Mouse (Mus musculus) heart, embryonic 10.5 days (tissue): ENCODE results near the gene Clcf1. TPM values are rescaled to one million over a fixed set of nuclear protein-coding genes. Genes with fewer than 3 reads are reported as not detected.
A peak's percentile ranks its signal among the peaks of the same experiment; 100 is the strongest.

Source experiments
- DNase-seq: peaks from one replicate; pipeline ENCODE4 v3.0.0-alpha.2; 2017; ENCODE audit warnings: low spot score
- H3K27ac ChIP-seq: fragments of 300-500 bp; sonication (generic); 2 replicates; pipeline ENCODE4 v1.5.1; 2016; ENCODE audit warnings: mild to moderate bottlenecking
- H3K27me3 ChIP-seq: fragments of 300-500 bp; sonication (generic); 2 replicates; pipeline ENCODE4 v1.6.1; 2016; ENCODE audit warnings: mild to moderate bottlenecking; ENCODE audit not compliant: poor library complexity, insufficient read depth, severe bottlenecking
- H3K36me3 ChIP-seq: fragments of 300-500 bp; sonication (generic); 2 replicates; pipeline ENCODE4 v1.6.1; 2016; ENCODE audit warnings: mild to moderate bottlenecking, moderate library complexity
- H3K4me1 ChIP-seq: fragments of 300-500 bp; sonication (generic); 2 replicates; pipeline ENCODE4 v1.6.1; 2016; ENCODE audit warnings: mild to moderate bottlenecking
- H3K4me3 ChIP-seq: fragments of 300-500 bp; sonication (generic); 2 replicates; pipeline ENCODE4 v1.5.1; 2016; ENCODE audit warnings: mild to moderate bottlenecking, moderate library complexity
- H3K9me3 ChIP-seq: fragments of 300-500 bp; sonication (generic); 2 replicates; pipeline ENCODE4 v1.6.1; 2016; ENCODE audit warnings: mild to moderate bottlenecking, moderate library complexity
- WGBS: fragments of 180-500 bp; shearing (Covaris S2); methylation state at CpG from one replicate; pipeline ENCODE4 v1.1.7; 2016; 5-methylcytosine and 5-hydroxymethylcytosine counted together
- polyA plus RNA-seq: library from polyadenylated mRNA; unstranded; fragments of >200 nt; fragmentation: Nextera tagmentation; extraction: Ambion mirVana; gene quantifications from 2 replicates; pipeline ENCODE4 v1.2.1, GENCODE M21; 2016

Clcf1 gene
- polyA plus RNA-seq, 1 experiment from 2014 or later: 3.4 TPM

DNA sequence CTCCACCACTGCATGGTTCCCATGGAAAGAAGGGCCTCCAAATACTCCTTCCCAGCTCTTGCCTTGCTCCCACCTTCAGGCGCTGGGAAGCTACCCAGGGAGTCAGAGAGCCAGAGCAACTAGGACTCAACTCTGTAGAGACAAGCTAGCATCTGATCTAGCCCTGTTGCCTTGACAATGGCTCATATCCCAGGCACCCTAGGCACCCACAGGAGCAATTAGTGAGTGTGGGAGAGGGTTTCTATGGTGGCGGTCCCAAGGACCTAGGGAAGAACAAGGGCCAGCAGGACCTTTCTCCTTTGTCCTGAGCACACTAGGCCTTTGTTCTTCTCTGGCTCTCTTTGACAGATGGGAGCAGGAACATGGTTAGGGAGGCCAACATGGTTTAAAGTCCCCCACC lies 30.3 kb upstream of the Clcf1 start:
- Histone ChIP-seq H3K4me1 (peaks cover 41% of the 10 kb centered on the region), H3K4me3 (no peak overlapping the region), H3K9me3 (no peaks in the 10 kb centered on the region), H3K27me3 (0 out of 2 replicates have a peak, but pooled peaks cover 3% of the 10 kb centered on the region), H3K36me3 (no peaks in the 10 kb centered on the region), H3K27ac (no peak overlapping the region)
- no peak for DNase-seq
- 74% methylated on average over 2 of the region's 2 CpGs for WGBS

DNA sequence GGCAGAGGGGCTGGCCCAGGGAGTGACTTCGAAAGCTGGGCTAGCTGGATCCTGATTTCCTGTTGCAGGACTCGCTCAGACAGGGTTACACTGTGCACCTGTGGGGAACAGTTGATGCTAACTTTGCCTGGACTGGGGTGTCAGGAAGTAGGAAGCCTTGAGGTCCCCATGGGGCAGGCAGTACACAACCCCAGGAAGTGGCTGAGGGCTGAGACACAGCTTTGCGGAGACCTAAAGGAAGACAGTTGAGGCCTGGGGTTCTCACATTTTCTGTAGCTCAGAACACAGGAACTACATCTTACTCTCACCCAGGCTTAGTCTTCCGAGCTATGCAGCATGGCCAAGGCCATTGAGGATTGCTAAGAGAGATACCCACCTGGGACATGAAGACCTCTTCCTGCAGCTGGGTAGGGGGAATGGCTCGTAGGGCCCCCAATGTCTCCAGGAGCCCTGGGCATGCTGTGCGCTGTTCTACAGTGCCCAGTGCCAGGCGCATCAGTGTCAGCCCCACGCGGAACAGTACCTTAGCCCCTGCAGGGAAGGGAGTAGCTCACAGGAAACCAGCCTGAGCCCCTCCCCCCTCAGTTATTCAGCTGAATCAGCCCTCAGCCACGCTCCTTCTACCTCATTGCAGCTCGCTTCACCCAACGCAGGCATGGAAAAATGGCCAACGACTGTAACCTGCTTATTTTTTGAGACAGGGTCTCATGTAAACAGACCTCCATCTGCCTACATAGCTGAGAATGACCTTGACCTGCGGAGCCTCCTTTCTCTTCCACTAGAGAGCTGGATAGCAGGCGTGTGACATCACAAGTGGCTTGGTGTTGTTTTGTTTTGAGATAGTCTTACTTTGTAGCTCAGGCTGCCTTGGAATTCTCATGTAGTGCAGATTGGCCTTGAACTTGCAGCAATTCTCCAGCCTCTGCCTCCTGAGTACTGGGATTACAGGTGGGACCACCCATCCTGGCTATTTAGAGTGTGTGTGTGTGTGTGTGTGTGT lies 28.8 kb upstream of the Clcf1 start:
- H3K4me1 ChIP-seq: peaks cover 41% of the 10 kb centered on the region
- H3K27ac ChIP-seq: peak overlapping the region; percentile 77
- H3K4me3 ChIP-seq: no peak overlapping the region
- no peaks in the 10 kb centered on the region for H3K36me3 ChIP-seq
- WGBS: 45% methylated on average over 15 of the region's 15 CpGs
- 0 out of 2 replicates have a peak, but pooled peaks cover 6% of the 10 kb centered on the region for H3K27me3 ChIP-seq
- DNase-seq: no peak
- H3K9me3 ChIP-seq: no peaks in the 10 kb centered on the region

DNA sequence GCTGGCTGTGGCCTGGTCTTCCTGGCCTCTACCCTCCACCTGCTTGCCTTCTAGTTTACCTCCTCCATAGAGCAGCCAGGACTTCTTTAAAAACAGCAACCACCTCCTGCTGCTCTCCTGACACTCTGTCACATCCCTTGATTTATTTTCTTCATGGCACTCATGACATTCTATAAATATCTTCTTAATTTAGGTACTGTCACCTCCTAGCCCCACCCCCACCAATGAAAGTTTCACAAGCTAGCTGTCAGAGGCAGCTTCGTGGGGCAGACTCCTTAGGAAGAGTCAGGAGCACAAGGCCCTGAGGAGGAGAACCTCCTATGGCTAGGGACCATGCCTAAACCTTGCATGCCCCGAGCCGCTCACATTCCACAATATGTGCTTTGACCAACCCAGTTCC lies 26.7 kb upstream of the Clcf1 start:
- DNase-seq: no peak
- Histone ChIP-seq H3K36me3 (no peaks in the 10 kb centered on the region), H3K4me1 (peaks cover 49% of the 10 kb centered on the region), H3K27ac (peak overlapping the region; percentile 25; the same call in 1 of the 2 replicates), H3K4me3 (no peak overlapping the region), H3K27me3 (0 out of 2 replicates have a peak, but pooled peaks cover 6% of the 10 kb centered on the region), H3K9me3 (no peaks in the 10 kb centered on the region)
- 65% methylated on average over 3 of the region's 3 CpGs for WGBS

DNA sequence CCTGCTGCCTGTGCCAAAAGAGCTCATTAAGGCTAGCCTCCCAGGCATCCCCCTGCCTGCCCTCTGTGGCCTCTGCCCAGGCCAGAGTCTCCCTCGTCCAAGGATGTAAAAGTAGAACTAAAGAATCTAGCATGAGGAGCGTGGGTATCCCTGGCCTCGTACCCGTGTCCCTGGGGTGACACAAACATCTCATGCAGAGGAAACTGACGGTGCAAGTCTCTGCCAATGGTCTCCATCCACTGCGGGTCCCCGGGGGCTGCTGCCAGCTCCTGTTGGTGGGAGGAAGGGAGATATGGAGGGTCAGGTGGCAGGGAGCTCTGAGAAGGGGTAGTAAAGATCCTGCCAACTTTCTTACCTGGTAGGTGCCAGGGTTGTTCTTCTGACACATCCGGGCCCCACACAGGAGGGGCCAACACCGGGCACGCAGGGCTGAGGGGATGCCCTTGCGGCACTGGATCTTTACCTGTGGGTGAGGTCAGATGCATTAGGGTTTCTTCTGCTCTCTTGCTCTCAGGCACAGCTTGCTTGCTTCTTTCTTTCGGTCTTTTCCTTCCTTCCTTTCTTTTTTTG lies 24.9 kb upstream of the Clcf1 start:
- 0 out of 2 replicates have a peak, but pooled peaks cover 3% of the 10 kb centered on the region for H3K27me3 ChIP-seq
- no peak overlapping the region for H3K27ac ChIP-seq
- H3K4me1 ChIP-seq: peaks cover 56% of the 10 kb centered on the region
- no peak for DNase-seq
- peaks cover 11% of the 10 kb centered on the region for H3K36me3 ChIP-seq
- WGBS: 83% methylated on average over 12 of the region's 12 CpGs
- H3K9me3 ChIP-seq: no peaks in the 10 kb centered on the region
- H3K4me3 ChIP-seq: no peak overlapping the region

GRCm38 (mm10) chr19:4190831-4191334 lies 23.2 kb upstream of the Clcf1 start, which contains the start of gene Tbc1d10c:
Gene Tbc1d10c (minus strand): TSS chr19:4191284.
- peak within 1 kb of the TSS; percentile 99 for H3K27ac ChIP-seq
- 57% methylated on average over 4 of the region's 4 CpGs for WGBS
- 0 out of 2 replicates have a peak, but pooled peaks cover 3% of the 10 kb centered on the region for H3K27me3 ChIP-seq
- H3K4me1 ChIP-seq: peaks cover 50% of the 10 kb centered on the region
- peak within 1 kb of the TSS; percentile 83 for H3K4me3 ChIP-seq
- DNase-seq: no peak
- peaks cover 28% of the 10 kb centered on the region for H3K36me3 ChIP-seq
- H3K9me3 ChIP-seq: no peaks in the 10 kb centered on the region

GRCm38 (mm10) chr19:4191528-4192250 lies 22.3 kb upstream of the Clcf1 start, which contains the start of gene Ppp1ca:
Gene Ppp1ca (plus strand): TSS chr19:4192065.
- Histone ChIP-seq H3K27me3 (0 out of 2 replicates have a peak, but pooled peaks cover 3% of the 10 kb centered on the region), H3K27ac (peak within 1 kb of the TSS; percentile 99), H3K4me3 (peak within 1 kb of the TSS; percentile 83), H3K9me3 (no peaks in the 10 kb centered on the region), H3K36me3 (peaks cover 36% of the 10 kb centered on the region), H3K4me1 (peaks cover 54% of the 10 kb centered on the region)
- DNase-seq: peak; percentile 98
- 6% methylated on average over 45 of the region's 47 CpGs for WGBS

DNA sequence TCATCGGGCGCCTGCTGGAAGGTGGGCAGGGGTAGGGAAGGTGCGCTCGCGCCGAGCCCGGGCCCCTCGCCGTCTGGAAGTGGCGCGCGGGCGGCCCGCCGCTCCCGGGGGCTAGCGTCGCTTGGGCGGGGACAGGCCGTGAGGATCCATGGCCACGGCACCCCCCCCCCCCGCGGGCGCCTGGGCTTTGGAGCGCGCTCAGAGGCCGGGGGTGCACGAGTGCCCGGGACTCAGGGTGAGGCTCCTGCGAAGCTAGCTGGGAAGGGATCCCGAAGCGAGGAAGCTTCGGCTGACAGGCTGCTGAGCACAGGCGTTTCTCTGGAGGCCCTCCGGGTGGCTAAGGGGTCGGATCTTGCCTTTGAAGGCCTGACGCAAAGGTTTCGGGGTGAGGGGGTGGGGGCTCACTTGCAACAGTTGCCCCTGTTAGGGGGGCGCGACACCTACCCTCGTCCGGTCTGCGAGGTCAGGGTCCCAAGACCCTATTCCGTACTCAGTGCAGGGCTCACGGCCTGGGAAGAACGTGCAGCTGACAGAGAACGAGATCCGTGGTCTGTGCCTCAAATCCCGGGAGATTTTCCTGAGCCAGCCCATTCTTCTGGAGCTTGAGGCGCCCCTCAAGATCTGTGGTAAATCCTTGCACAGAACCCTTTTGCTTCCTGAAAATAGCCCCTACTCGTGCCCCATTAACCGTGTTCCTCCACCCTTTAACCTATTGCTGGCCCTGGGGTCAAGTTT lies 21.6 kb upstream of the Clcf1 start:
- no peak for DNase-seq
- Histone ChIP-seq H3K36me3 (peaks cover 43% of the 10 kb centered on the region), H3K27ac (peak overlapping the region; percentile 99), H3K4me3 (peak overlapping the region; percentile 83), H3K4me1 (peaks cover 57% of the 10 kb centered on the region), H3K27me3 (0 out of 2 replicates have a peak, but pooled peaks cover 3% of the 10 kb centered on the region), H3K9me3 (no peaks in the 10 kb centered on the region)
- 1% methylated on average over 52 of the region's 52 CpGs for WGBS

- peaks cover 50% of the 10 kb centered on the region for H3K36me3 ChIP-seq
- no peak for DNase-seq
- 67% methylated on average over 6 of the region's 6 CpGs for WGBS
- H3K27ac ChIP-seq: peak overlapping the region; percentile 99
- H3K4me3 ChIP-seq: peak overlapping the region; percentile 83
- 0 out of 2 replicates have a peak, but pooled peaks cover 3% of the 10 kb centered on the region for H3K27me3 ChIP-seq
- H3K9me3 ChIP-seq: no peaks in the 10 kb centered on the region
- peaks cover 50% of the 10 kb centered on the region for H3K4me1 ChIP-seq
Measured at GRCm38 (mm10) chr19:4193129-4193528, 20.9 kb upstream of the Clcf1 start.

GRCm38 (mm10) chr19:4194021-4194724 lies 19.9 kb upstream of the Clcf1 start:
- H3K9me3 ChIP-seq: no peaks in the 10 kb centered on the region
- peaks cover 60% of the 10 kb centered on the region for H3K36me3 ChIP-seq
- no peak for DNase-seq
- H3K27me3 ChIP-seq: 0 out of 2 replicates have a peak, but pooled peaks cover 1% of the 10 kb centered on the region
- 77% methylated on average over 8 of the region's 8 CpGs for WGBS
- H3K4me3 ChIP-seq: peak overlapping the region; percentile 83
- H3K27ac ChIP-seq: no peak overlapping the region; the same call in 1 of the 2 replicates
- peaks cover 54% of the 10 kb centered on the region for H3K4me1 ChIP-seq

DNA sequence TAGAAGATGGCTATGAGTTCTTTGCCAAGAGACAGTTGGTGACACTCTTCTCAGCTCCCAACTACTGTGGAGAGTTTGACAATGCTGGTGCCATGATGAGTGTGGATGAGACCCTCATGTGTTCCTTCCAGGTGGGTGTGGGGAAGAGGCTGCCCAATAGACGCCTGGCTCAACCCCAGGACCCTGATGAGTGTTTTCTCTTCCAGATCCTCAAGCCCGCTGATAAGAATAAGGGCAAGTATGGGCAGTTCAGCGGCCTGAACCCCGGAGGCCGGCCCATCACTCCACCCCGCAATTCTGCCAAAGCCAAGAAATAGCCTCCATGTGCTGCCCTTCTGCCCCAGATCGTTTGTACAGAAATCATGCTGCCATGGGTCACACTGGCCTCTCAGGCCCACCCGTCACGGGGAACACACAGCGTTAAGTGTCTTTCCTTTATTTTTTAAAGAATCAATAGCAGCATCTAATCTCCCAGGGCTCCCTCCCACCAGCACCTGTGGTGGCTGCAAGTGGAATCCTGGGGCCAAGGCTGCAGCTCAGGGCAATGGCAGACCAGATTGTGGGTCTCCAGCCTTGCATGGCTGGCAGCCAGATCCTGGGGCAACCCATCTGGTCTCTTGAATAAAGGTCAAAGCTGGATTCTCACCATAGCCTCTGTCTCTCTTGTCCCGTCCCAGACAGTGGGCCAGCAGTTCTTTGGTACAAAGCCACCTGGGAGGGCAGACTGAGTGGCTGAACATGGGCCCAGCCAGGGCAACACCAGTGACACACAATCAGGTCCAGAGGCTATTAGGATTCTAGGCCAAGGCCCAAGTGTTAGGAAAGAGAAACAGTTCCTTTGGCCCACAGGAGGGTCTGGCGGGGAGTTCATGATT lies 19.0 kb upstream of the Clcf1 start:
- H3K27me3 ChIP-seq: no peaks in the 10 kb centered on the region
- 77% methylated on average over 12 of the region's 12 CpGs for WGBS
- peaks cover 68% of the 10 kb centered on the region for H3K36me3 ChIP-seq
- H3K4me3 ChIP-seq: peak overlapping the region; percentile 12; the same call in 1 of the 2 replicates
- no peak for DNase-seq
- no peaks in the 10 kb centered on the region for H3K9me3 ChIP-seq
- no peak overlapping the region for H3K27ac ChIP-seq
- H3K4me1 ChIP-seq: peaks cover 60% of the 10 kb centered on the region
